Mouse (Mus musculus) layer of hippocampus, postnatal 10 days (tissue): ENCODE results near the gene Dync1h1. TPM values are rescaled to one million over a fixed set of nuclear protein-coding genes. Genes with fewer than 3 reads are reported as not detected.
"Not testable (repeated sequence)": the region's sequence is repeated elsewhere in the genome, so short reads cannot be mapped to it uniquely, and the experiment has no call there.

Experiments
- DNase-seq, 2 experiments: peaks; one replicate each; pipeline ENCODE4 v3.0.0; 2021; ENCODE audit warnings: low spot score in 2 of 2
- total RNA-seq, 2 experiments: library from RNA; stranded (reverse); gene quantifications; 2 replicates each; pipeline ENCODE4 v1.2.3; 2021

The Dync1h1 gene
- total RNA-seq, 2 experiments from 2014 or later, result 310 to 332 TPM

DNA sequence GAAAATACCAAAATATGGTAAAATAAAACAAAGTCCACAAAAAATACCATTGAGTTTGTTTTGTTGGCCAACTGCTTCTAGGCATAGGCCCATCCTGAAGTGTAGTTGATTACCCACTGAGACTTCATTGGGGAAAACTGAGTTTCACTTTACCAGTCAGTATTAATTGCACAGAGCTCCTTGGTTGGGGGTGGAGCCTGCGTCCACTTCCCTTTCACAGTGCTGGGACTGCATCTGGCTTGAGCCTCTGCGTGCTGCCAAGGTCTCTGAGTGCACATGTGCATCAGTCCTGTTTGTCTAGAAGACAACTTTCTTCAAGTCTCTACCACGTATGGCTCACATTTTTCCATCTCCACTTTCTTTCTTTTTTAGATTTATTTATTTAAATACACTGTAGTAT, 4.9 kb downstream of the Dync1h1 start:
- no peak for DNase-seq

DNA sequence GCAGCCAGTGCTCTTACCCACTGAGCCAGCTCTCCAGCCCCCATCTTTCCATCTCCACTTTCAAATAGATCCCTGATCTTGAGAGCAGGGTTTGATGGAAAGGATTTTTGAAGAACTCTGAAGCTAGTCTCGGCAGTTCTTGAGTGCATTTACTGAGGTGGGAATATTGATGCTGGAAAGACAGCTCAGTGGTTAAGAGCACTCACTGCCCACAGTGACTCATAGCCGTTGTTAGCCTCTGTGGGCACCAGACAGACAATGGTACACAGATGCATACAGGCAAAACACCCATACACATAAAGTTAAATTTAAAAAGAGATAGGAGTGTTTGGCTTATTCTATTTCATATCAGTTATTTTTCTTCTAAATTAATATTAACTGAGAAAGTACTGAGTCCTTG, 5.4 kb downstream of the Dync1h1 start:
- DNase-seq, result no peak

DNA sequence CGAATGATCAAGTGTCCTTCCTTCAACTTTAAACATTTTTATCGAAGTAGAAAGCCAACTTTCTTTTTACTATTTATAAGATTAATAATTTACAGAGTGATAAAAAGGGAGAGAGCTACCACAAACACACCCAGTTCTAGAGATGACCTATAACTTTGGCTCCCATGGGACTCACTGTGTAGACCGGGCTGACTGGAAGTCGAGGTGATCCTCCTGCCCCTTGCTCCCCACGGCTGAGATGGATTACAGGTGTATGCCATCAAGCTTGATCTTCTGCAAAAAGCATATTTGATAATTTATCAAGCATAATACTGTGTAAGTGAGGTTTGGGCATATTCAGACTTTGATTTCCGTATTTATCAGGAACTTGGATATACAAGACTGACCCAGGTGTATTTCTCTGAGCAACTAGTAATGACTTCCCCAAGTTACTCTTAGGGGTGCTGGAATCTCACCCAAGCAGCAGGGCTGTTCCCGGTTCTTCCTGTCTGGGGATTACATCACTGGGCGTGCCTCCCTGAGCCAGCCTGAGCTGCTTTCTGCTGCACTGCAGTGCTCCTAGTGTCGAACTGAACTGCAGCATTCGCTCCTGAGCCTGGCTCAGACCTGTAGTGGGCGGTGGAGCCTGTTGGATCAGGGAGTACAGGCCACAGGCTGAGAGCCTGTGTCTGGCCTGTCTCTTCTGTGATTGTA, 7.4 kb downstream of the Dync1h1 start:
- peak; percentile 22 to 48 for DNase-seq

DNA sequence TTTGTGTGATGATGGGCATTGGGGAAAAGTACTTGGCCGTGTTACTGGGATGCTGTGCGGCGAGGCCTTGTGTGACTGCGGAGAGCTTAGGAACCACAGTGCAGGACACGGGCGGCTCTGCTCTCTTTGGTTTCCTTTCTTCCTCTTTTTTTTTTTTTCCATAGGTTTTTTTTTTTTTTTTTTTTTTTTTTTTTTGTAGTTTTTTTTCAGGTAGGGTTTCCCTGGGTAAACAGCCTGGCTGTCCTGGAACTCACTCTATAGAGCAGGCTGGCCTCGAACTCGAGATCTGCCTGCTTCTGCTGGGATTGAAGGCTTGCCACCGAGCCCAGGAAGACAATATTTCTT, 7.9 kb downstream of the Dync1h1 start:
- DNase-seq, result no peak

DNA sequence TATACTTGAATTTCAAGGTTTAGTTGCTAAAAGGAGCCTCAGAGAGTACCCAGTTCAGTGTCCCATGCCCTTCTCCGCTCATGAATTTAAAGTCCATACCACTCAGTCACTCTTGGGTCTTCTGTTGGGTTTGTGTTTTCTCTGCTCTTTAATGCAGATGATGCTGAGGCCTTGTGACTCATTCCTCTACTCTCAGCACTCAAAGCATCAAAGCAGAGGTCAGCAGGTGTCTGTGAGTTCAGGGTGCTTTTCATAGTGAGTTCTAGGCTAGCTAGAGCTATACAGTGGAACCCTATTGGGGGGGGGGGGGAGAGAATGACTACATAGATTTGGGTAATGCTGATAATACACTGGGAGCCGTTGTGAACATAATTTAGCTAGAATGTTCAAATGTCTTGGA, 9.5 kb downstream of the Dync1h1 start:
- DNase-seq, result no peak

DNA sequence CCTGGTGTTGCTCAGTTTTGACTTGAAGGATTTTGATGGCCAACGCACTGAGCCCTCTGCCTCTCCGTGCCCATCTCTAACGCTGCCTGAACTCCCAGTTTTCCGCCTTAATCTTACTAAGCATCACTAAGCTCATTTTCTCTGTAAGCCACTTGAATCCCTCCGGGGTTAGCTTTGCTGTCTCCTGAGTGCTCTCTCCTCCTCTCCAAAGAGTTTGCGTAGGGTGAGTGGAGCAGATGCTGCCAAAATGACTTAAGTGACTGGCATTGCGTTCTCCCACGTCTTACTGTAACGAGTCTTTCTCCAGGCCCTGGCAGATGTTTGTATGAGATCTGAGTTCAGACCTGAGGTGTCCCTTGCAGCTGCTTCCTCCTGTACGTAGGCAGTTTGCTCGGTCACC, 28.8 kb downstream of the Dync1h1 start:
- DNase-seq, result no peak

DNA sequence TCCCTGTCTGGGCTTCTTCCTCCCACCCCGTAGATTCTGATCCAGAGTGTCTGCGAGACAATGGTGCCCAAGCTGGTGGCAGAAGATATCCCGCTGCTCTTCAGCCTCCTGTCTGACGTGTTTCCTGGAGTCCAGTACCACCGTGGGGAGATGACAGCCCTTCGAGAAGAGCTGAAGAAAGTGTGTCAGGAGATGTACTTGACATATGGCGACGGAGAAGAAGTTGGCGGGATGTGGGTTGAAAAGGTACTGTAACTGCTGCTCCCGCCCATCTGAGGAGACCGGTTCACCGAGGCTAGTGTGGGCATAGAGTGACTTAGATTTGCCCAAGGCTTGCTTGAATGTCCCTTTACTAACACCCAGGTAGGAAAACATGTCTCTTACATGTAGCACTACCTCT, 35.0 kb downstream of the Dync1h1 start:
- DNase-seq, result no peak

DNA sequence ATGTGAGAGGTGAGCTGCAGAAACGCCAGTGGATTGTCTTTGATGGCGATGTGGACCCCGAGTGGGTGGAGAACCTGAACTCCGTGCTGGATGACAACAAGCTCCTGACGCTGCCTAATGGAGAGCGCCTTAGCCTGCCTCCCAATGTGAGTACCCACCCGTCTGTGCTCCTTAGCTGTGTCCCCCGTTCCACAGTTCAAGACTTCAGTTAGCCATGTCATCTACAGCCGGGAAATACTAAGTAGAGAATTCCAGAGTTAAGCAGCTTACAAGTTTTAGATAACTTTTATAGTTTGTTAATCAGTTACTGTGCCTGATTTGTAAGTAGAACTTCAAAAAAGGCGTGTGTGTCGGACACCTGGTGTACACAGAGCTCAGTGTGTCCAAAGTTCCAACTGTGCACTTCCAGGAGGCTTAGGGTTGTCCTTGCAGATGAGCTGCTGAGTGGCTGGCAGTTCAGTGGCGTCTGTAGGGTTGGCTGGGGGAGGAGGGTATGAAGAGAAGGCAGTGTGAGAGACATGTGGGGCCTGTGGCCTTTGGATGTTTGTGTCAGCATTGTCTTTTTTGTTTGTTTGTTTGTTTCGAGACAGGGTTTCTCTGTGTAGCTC, 36.4 kb downstream of the Dync1h1 start:
- no peak for DNase-seq

DNA sequence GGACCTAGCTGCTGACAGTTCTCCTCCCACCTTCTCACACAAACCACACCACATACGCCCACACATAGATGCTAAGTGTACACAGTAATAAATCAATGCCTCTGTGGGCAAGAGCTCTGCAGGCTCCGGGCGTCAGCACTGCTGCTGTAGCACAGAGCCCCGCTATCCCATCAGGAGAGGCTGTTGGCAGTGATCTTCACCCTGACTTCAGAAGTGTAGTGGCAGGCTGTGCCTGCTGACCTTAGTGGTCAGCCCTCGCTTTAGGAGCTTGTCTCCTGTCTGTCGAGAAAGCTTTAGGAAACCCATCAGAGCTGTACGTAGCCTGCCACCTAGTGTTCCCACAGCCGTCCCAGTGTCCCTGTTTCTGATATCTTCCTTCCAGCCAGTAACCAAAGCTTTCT, 49.0 kb downstream of the Dync1h1 start:
- no peak for DNase-seq

DNA sequence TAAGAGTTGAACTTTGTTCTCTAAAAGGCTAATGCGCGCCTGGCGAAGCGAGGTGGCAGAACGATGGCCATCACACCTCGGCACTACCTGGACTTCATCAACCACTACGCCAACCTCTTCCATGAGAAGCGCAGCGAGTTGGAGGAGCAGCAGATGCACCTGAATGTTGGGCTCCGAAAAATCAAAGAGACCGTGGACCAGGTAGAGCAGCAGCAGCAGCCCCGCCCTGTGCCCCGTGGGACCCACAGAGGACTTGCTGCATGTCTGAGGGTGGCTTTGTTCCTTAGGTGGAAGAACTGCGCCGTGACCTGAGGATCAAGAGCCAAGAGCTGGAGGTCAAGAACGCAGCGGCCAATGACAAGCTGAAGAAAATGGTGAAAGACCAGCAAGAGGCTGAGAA, 50.2 kb downstream of the Dync1h1 start:
- DNase-seq, result no peak

DNA sequence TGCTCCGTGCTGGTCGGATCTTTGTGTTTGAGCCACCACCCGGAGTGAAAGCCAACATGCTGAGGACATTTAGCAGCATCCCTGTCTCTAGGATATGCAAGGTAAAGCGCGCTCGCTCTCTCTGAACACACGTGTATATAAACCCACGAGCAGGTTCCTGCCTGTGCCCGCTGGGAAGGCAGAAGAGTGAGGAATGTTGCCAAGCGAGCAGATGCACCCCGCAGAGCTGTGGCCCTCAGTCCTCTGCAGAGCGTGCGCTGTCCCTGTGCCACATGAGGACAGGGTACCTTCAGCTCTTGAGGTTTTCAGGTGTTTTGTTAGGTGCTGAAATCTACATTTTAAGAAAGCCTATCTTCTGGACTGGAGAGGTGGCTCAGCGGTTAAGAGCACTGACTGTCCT, 60.5 kb downstream of the Dync1h1 start:
- DNase-seq, result no peak

DNA sequence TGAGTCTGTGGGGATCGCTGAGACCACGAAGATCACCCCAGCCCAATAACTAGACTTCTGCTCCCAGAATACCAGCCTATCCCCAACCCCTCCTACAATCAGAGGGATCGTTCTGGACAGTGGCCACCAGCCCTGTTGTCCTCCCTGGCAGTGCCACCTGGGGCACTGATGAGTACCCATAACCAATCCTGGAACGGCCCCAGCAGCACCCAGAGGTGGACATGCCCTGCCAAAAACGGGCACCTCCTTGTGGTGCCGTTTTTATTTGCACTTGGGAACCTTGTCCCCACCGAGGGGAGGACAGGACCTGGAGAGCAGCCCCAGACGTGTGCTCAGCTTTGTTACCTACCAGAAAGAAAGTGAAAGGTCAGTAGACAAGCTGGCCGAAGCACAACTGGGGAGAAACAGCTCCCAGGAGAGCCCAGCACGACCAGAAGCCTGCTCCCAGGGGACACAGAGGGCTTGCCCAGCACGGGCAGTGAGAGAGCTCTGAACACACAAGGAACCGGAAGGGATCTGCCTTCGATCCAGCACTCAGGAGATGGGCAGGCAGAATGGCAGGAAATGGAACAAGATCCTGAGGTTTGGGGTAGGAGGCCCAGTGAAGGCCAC, 66.3 kb downstream of the Dync1h1 start:
- no peak for DNase-seq

DNA sequence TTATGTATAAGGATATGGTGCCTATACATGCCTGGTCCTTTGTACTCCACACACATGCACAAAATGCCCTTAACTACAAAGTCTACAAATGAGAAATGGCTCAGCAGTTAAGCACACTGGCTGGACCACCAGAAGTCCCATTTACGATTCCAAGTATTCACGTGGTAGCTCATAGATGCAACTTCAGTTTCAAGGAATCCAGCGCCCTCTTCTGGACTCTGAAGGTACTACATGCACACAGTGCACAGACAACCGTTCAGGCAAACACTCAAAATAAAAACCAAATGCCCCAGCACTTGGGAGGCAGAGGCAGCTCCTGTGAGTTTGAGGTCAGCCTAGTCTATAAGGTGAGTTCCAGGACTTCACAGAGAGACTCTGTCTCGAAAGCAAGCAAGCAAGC, 73.0 kb downstream of the Dync1h1 start:
- DNase-seq, result no peak

DNA sequence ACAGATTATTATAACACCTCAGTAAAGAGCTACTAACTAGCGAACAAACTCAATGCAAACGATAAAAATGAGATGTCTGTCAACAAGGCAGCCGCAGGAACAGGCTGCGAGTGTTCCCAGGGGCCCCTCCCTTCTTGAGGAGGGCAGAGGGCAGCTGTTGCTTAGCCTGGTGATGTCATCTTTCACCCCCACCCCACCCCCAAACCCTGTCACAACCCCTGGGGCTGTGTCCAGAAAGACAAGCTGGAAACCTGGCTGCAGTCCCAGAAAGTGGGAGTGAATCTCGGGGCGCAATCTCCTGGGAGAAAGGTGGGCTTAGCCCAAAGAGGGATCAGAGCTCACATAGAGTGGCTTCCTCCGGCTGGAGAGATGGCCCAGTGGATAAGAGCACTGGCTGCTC, 79.9 kb downstream of the Dync1h1 start:
- DNase-seq, result no peak

DNA sequence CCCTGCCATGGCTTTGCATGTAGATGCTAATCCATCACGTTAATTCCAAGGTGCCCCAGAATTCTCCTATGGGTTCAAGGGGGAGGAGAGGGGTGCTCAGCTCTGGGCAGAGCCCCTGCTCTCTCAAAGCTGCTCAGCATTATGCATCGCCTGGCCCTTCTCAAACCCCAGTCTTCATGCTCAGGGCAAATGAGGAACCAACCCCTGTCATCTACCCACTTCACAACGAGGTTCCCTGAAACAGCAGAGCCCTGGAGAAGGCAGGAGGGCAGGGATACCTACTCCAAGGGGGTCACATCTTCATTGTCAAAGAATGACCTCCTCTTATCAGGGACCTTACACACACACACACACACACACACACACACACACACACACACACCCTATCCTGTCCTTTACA, 80.6 kb downstream of the Dync1h1 start:
- no peak for DNase-seq

DNA sequence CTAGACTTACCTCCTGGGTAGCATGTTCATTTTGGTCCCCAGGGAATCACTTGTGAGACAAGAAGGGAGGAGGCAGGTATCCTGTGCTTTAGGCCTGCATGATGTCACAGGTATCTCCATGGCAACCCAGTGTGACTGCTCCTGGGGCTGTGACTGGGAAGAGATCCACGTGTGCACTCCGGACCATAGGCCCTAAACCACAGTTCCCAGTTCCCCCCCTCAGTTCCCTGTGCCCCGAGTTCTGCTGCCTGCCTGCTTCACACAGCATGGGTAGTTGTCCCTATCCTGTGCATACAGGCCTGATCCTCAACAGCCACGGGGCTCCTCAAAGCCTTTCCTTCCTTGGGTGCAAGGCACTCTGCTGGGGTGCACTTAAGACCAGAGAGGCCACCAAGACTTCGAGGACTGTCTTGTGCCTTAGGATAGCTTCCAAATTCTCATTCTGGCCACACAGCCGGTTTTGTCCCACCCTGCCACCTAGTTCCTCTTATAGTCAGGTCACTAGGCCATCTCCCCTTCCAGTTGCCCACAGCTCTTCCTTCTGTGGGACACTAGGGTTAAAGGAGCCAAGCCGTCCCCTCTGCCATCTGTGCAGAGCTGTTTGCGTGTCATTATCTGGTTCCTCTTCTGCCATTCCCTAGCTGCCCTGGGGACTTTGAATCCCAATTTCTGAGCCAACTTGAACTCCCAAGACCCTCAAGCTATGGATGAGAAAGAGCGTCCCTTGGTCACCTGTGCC, 81.5 kb downstream of the Dync1h1 start, which contains the start of gene 1700001K19Rik:
1700001K19Rik (minus strand) TSS at position 59 of the 739 bp plus-strand sequence.
- no peak for DNase-seq

DNA sequence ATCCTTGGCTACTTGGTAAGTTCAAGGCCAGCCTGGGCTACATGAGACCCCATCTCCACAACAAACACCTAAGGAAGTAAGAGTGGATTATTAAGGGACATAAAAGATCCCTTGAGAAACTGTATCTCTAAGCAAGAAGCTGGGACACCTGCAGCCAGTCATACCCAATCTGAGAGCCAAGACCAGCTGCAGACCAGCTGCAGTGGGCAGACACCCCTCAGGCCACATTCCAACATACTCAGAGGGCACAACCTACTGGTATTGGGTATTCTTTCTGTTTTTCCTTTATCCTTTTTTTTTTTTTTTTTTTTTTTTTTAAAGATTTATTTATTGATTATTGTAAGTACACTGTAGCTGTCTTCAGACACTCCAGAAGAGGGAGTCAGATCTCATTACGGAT, 82.3 kb downstream of the Dync1h1 start:
- no peak for DNase-seq

DNA sequence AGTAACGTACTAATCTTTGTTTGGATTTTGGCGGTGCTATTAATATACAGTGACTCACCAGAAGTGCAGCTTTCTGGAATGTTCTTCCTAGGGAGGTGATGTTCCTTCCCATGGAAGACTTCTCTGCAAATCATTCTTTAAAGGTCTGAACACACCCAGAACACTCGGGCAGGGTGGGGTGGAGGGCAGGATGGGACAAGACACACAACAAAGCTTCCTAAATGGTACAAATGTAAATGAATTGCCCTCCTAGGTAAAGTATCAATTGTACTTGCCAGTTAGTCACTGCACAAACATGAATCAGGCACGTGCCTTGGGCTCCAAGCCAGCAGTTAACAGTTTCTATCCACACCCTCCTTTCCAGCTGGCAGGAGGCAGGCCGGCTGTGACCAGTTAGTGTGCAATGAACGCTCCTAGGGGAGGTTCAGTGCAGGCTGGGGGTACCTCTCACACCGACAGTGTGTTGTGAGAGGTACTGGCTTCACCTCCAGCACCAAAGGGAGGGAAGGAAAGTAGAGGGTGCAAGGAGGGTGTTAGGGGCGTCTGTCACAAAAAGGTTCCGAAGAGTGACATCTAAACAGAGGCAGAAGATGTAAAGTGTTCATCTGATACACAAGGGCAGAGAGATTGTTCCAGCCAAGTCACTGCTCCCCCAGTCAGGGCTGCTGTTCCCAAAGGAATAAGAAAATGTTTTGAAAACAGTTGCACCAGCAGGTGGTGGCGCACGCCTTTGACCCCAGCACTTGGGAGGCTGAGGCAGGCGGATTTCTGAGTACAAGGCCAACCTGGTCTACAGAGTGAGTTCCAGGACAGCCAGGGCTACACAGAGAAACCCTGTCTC, 86.9 kb downstream of the Dync1h1 start:
- DNase-seq, result peak; percentile 60 to 66

DNA sequence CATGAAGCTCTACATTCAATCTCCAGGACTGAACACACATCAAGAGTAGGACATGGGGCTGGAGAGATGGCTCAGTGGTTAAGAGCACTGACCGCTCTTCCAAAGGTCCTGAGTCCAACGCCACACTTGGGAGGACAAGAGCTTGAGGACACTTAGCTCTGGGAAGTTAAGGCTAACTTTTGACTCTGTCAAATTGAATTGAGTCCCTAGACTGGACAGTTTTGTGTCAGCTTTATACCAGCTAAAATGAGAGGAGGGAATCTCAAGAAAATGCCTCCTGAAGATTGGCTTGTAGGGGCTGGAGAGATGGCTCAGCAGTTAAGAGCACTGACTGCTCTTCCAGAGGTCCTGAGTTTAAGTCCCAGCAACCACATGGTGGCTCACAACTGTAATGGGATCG, 87.7 kb downstream of the Dync1h1 start:
- DNase-seq, result not testable (repeated sequence)

DNA sequence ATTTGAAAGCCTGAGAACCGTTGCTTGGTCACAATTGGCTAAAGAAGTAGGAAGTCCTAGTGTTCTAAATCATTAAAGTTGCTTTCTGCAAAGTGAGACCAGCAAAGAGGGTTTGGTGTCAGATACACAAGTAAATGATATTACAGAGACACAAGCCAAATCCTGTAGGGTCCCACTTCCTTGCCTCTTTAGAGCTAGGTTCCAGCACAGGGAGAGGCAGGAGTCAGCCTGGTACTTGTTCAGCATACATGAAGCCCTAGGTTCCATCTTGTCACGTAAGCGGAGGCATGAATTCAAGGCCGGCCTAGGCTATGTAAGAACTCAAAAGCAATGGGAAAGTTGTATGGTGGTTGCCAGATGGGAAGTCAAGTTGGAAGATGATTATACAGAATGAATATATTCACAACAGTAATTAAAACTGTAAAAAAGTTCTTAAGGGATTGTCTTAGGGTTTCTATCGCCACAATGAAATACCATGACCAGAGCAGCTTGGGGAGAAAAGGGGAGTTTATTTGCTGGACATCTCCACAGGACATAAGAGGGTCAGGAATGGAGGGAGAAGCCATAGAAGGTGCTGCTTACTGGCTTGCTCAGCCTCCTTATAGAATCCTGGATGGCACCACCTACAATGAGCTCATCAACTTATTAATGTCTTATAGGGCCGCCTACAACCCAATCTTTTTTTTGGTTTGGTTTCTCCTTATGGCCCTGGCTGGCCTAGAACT, 88.8 kb downstream of the Dync1h1 start:
- DNase-seq, result no peak

DNA sequence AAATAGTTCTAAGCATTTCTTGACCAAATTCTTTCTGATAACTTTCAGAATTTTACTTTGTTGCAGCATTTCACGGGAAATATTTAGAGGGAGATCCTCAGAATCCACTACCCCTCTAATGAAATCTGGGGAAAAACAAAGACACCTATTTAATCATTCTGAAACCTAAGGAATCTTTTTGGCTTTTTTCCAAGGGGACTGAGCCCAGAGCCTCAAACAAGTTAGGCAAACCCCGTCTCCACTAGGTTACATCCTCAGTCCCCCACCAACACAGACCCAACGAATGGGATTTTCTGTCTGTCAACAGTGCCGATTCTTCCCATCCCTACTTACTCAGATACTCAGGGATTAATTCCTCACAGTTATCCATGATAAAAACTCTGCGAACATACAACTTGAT, 92.1 kb downstream of the Dync1h1 start:
- DNase-seq, result not testable (repeated sequence)
